Mouse (Mus musculus) 416B (cell line): ENCODE results near the gene Ddrgk1.
A peak's percentile ranks its signal among the peaks of the same experiment; 100 is the strongest.
"Not testable (repeated sequence)": the region's sequence is repeated elsewhere in the genome, so short reads cannot be mapped to it uniquely, and the experiment has no call there.

Source experiments
- DNase-seq: peaks from one replicate; pipeline ENCODE4 v3.0.0; 2011; ENCODE audit warnings: low read depth

The Ddrgk1 gene

DNA sequence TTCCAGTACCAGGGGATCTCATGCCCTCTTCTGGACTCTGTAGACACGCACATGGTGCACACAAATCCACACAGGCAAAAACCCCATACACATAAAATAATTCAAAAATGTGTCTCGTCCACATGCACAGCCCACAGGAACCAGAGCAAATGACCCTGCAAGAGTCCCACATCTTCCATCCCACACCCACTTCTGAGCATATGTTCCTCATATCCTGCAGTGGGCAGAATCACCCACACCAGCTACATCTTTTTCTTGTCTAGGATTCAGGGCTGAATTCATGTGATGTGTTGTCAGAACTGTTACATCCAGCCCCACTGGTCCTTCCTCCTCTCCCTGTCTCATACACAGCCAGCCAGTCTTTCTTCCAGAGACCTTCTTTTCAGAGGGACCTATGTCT is 11.2 kb downstream of the Ddrgk1 start:
- no peak for DNase-seq

DNA sequence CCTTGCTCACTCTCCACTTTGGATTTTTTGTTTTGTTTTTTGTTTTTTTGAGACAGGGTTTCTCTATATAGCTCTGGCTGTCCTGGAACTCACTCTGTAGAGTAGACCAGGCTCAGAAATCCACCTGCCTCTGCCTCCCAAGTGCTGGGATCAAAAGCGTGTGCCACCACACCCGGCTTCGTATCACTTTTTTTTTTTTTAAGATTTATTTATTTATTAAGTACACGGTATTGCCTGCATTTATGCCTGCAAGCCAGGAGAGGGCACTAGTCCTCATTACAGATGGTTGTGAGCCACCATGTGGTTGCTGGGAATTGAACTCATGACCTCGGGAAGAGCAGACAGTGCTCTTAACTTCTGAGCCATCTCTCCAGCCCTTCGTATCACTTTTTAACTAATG is 15.4 kb downstream of the Ddrgk1 start:
- not testable (repeated sequence) for DNase-seq

DNA sequence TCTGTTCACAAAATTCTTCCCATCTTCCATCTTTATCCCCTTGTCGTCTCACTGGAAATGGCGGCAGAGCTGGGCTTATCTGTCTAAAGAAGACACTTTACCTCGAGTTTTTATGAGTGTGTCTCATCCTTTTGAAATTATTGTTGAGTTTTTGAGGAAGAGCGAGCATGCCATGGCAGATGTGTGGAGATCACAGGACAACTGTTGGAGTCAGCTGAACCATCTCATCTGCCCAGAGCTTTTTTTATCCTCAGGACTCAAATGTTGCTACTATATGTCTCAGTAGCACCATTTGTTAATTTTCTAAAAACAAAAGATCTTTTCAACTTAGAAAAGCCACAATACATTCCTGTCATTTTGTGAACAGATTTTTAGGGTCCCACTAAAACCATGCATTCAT is 19.3 kb downstream of the Ddrgk1 start:
- no peak for DNase-seq

DNA sequence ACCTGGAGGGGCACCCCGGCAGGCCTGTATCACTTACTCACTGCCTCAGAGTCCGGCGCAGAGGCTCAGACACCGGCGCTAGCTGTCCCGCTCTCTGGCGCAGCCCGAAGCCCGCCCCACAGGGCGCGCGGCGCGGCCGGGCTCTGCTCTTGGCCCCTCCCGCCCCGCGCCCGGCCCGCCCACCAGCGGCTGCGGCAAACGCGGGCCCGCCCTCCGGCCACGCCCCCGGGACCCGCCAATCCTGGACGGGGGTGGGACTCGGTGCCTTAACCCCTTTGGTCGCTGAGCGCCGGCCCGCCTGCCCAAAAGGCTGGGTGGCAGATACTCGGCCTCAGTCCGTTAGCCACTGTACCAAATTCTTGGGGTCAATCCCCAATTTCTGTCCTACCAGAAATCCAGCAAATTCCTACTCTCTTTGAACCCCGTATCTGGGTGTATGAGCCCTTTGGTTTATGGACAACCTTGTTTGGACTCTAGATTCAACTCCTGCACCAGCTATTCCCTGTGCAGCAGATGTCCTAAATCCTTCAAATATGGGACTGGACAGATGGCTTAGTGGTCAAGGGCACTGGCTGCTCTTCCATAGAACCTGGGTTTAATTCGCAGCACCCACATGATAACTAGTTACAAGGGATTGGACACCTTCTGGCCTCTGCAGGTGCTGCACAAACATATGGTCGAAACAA is 21.6 kb downstream of the Ddrgk1 start, which contains the start of gene Lzts3:
Lzts3 (minus strand) TSS at position 120 of the 686 bp plus-strand sequence.
- DNase-seq, result peak; percentile 69

DNA sequence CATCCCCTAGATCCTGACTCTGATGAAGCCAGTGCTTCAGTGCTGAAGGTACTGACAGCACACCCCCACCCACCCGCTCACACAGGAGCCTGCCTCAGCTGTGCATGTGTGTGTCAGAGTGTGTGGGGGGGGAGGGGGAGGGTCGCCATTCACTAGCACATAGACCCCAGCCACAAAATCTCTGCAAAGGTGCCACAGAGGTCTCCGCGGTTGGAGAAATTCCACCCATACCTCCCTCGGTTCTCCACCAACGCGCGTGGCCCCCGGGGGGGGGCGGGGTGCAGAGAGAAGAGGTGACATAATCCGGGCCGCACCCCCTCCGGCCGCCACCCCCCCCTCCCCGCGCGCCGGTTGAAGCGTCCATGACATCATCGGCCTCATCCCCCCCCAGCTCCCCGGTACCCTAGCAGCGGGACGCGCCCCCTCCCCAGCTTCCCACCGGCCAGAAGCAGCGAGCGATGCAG is 22.2 kb downstream of the Ddrgk1 start:
- DNase-seq, result no peak

DNA sequence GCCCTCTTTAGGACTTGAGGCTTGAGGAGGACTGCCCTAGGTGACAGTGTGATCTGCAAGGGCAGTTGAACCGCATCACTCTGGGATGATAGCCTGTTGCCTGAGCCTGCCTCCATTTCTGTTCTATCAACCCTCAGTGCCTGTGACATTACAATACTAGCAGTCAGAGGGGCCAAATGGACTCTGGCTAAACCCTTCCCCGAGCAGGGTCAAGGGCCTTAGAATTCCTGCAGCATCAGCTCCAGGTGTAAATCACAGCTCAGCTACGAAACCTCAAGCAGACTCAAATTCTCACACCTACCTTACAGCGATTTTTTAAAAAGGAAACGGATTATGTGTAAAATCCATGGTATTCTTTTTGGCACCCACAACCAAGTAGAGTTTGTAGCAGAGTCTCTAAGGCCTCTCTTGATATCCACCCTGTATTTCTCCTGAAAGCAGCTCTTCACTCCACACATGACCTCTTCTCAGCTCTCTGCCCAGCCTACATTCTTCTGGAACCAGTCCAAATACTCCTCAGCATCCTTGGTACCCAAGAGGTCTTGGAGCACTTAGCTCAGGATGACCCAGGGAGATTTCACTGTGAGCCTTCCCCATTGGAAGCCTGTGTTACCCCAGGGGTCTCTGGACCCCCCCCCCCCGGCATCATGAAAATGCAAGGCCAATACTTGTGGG is 23.0 kb downstream of the Ddrgk1 start:
- DNase-seq, result no peak

DNA sequence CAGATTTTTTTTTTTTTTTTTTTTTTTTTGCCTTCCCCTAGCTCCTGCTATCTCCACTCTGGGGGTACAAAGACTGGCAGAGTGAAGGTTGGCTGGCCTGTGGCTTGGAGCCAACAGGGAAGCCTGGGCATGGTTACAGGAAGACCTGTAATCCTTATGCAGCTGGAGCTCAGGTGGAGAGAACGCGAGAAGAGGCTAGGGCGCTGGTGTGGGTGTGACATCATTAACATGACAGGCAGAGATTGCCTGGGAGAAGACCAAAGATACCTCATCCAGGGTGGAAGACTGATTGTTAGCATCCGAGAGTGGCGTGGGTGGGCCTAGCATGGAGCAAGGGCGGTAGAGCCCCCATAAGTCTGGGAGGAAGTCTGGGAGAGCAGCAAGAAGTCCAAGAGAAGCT is 25.2 kb downstream of the Ddrgk1 start:
- DNase-seq, result no peak

DNA sequence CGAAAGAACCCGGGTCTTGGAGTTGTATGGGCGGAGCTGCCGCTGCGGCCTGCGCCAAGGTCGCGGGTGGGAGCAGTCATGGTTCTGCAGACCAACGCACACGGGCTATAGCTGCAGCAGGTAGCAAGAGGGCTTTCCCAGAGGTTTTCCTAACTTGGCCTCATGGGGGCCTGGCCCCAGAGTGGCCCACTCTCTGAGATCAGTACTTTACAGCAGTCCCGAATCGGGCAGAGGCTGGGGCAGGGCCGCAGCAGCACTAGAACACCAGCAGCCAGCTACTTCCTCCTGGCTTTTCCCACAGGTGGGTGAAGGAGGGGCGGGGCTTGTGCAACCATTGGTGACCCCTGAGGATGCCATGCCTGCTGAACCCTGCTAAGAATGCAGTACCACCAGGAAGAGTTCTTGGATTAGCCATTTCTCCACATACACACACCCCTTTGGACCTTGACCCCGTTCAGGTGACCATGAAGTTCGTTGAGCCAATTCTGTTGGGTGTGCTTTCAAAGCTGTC is 26.3 kb downstream of the Ddrgk1 start:
- DNase-seq, result no peak

DNA sequence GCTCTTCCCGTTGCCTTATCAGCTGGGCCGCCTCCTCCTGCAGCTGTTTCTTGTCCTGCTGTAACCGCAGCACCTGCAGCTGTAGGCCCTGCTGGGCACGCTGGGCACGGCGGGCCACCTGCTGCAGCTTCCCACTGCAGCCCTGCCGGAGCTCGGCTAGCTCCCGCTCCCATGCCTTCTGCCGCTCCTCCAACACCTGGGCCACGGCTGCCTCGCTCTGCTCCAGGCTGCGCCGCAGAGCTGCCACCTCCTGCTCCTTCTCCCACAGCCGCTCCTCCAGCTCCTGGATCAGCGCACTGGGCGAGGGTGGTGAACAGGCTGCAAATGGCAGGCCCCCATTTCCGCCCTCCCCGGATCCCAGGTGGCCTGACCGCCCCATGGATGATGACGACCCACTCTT is 28.6 kb downstream of the Ddrgk1 start:
- DNase-seq, result no peak

DNA sequence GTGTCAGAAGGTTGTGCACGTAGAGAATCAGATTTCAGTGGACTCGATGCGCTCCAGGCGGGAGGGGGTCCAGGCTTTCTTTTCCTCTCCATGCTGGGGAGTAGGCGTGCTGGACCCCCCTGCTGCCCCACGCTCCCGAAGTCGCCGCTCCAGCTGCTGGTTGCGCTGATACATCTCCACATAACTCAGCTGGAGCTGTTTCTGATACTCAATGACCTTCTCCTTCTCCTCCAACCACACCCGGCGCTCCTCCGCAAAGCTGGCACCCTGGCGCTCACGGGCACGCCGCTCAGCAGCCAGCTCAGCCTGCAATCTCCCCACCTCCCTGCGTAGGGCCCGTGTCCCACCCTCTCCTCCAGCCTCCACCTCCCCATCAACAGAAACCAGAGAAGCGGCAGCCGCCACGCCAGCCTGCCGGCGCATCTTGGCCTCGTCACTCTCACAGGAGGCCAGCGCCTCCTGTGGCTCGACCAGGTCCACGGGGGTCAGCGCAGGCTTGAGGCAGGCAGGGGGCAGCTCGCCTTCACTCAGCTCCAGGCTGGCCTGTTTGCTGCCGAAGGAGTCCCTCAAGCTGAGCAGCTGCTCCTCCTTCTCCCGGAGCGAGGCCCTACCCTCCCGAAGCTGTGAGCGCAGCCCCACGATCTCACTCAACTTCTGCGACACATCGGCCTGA is 29.6 kb downstream of the Ddrgk1 start:
- no peak for DNase-seq

DNA sequence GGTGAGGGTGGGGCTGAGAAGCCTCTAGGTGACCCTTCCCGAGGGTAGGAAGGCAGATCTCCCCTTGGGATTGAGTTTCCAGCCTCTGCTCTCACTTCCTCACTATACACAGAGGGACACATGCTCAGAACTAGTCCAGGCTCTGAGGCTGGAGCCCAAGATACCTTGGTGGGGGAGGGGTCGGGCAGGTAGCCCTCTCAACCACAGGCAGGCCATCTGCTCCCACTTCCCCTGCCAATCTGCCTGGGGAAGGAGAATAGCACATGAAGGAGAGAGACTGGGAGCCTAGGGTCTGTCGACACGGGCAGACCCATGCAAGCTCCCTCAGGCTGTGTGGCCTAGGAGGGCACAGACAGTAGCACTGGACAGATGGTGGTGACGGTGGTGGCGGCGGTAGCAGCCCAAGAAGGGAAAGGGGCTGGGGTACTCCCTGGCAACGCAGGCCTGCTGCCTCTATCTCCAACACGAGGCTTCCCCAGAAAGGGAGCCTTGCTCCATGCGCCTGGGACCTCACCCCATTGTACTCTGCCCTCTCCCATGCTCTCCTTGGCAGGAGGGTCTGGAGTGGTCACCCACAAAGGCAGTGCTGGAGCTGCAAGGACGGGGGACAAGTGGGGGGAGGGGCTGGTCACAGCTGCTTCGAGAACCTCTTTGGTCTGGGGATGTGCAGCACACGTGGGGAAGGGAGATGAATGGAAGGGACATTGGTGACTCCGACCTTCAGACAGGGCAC is 30.3 kb downstream of the Ddrgk1 start:
- DNase-seq, result no peak

DNA sequence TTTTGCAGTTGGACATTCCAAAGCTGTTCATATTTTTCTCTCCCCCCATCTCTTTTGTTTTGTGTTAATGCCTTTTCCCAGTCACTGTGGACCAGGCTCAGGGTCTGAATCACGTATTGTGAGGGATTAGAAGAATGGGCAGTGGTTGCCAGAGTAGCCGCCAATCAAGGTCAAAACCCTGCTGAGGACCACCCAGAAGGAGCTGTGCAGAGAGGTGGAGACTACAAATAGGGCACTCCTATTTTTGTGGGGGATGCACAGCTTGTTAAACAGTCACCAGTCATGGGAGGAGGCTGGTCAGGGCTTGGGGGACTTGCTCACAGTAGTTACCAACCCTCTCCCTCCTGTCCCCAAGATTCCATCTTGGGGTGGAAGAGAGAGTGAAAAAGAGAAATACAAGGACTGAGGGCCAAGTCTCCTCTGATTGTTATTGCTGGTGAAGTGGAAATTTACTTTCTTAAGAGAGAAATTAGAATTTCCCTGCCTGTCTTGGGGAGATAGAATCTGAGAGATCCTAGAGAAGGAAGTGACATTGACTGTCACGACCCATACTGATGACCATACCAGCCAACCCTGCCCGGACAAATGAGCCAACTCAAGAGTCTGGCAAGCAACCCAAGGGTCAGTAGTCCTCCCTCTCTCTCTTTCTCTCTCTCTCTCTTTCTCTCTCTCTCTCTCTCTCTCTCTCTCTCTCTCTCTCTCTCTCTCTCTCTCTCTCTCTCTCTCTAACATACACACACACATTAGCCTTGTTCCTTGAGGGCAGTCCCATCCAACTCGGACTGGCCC is 31.4 kb downstream of the Ddrgk1 start:
- DNase-seq, result no peak

DNA sequence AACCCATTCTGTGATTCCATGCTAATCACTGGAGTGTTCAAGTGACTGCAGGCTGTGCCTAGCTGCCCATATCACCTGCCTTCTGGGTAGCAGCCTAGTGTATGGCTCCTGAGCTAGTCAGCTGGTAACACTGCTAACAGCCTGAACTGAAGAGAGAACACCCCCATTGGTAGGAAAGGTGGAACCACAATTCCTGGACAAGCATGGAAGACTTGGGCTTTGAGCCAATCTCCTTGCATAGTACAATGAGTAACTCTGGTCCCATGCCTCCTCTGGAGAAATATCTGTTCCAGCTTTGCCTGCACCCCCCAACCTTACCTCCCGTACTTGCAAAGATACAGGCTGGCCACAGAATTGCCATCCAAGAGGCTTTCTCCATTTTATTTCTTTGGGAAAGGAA is 32.0 kb downstream of the Ddrgk1 start:
- no peak for DNase-seq

DNA sequence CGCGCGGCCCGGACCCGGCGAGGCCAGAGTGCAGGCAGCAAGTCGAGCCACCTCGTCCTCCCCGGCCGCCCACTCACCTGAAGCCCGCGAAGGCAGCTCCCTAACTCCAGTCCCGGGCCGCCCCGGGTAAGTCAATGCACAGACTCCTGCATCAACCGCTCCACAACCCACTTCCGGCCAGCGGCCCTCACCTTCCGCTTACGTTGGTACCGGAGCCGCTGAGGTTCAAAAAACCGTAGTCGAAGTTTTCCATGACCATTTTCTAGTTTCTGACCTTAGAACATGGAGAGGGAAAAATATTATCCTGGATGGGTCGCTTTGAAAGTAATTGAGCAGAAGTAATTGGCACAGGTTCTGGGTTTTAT is 34.6 kb downstream of the Ddrgk1 start, which contains the start of the genes Fastkd5 and Ubox5:
Fastkd5 (minus strand) TSS at position 189 of the 365 bp plus-strand sequence.
Ubox5 (minus strand) TSS at position 200 of the 365 bp plus-strand sequence.
- peak; percentile 94 for DNase-seq

DNA sequence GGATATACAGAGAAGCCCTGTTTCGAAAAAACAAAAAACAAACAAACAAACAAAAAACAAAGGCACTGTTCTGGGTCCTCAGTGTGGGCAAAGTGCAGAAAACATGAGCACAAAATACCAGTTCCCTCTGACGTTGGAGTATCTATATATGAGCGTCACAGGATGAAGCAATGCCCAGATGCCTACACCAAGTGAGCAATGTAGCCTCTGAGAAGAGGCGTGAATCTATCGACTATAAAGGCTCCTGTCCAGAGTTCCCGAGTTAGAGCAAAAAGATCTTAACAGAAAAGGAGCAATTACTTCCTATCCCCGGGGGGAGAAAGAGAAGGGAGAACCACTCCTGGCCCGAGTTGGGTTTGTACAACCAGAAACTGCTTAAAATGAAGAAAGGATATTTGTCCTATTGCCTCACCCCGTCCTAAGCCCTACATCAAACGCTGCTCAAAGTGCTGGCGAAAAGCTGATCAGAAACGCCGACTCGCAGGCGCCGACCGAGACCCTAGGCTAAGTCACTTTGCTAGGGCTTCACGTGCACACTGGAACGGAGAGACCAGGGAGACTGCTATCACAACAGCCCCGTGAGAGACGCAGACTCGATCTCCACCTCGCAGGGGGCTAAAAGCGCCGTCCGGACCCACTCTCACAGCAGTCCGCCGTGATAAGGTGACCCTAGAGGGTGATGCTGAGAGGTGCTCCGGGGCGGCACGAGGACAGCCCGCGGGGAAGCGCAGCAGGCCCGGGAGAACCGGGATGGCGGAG is 35.2 kb downstream of the Ddrgk1 start:
- peak; percentile 60 for DNase-seq

DNA sequence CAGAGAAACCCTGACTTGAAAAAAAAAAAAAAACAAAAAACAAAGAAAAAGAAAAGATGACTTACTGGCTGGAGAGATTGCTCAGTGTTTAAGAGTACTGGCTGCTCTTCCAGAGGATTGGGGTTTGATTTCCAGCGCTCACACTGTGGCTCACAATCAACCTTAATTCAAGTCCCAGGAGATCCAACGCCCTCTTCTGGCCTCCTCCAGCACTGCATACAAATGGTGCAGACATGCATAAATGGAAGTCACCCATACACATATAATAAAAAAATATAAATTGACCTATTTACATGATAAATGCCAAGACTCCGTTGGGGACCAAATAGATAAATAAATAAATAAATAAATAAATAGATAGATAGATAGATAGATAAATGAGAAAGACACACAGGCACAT is 36.0 kb downstream of the Ddrgk1 start:
- peak; percentile 54 for DNase-seq

DNA sequence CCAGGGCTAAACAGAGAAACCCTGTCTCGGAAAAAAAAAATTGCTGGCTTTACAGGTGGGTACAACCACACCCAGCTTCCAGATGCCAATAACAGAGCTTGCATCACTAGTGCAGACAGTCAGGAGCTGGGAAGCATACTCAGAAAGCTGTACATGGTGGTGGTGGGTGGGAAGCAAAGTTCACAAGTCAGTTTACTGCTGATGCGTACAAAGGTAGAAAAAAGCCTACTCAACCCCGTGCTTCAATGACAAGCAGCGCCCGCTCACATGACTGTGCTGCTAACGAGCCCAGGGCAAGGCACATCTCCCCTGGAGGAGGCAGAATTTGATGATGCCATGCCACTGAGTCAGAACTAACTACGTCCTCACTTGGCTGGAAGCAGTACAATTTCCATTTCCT is 45.5 kb downstream of the Ddrgk1 start:
- no peak for DNase-seq

DNA sequence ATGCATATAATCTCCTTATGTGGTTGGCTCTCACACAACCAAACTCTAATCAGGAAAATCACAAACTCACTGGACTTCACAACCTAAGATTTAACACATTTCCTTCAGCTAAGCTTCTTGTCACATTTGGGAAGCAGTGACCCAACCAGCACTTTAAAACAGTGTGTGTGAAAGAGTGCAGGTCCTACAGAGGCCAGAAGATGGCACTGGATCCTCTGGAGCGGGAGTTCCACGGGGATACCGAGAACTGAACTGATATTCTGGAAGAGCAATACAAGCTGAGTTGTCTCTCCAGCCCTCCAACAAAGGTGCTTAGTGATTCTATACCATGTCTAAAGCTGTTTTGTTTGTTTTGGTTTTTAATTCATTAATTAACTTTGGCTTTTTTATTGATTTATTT is 51.4 kb downstream of the Ddrgk1 start:
- DNase-seq, result peak; percentile 46
